Mouse (Mus musculus) testis, adult 2 months (tissue): ENCODE measurements around the gene Ip6k3.

Source experiments
- CTCF ChIP-seq: fragments of 200-500 bp; IDR thresholded peaks from 2 replicates; pipeline ENCODE4 v1.5.1; 2012; ENCODE audit warnings: low read depth, mild to moderate bottlenecking, inconsistent platforms, low read length, moderate library complexity; ENCODE audit not compliant: control insufficient read depth, insufficient read depth, insufficient replicate concordance
- POLR2A ChIP-seq: fragments of 200-500 bp; IDR thresholded peaks from 2 replicates; pipeline ENCODE4 v1.6.1; 2012; ENCODE audit warnings: low read depth, mild to moderate bottlenecking, inconsistent platforms, low read length, moderate library complexity; ENCODE audit not compliant: control insufficient read depth

- TF ChIP-seq CTCF (no peak), POLR2A (no peak)
Observed at GRCm38 (mm10) chr17:27196206-27196605, 28.6 kb upstream of the Ip6k3 start.
